Mouse (Mus musculus): ENCODE measurements around the gene Gm43064.

DNA sequence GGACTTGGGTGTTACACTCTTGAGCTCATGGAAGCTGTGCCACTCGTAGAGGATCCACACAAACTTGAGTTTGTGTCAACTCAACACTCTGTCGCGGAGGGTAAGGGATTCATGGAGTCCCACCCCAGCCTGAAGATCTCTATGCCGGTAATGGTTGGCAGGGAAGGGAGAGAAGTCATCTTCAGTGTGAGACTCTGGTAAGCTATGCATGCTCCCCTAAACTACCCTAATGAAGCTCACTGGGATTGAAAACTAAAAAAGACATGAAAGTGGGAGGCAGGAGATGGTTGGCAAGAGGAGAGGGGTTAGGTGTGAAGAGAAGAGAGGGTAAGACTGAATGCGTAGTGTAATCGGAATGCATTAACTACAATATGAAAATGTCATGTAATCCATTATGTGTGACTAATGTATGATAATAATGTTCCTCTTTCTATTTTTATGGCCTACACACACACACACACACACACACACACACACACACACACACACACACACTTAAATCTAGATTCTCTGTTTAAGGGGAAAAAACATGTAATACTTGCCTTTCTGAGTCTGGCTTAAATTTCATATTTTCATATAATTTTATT is 48.7 kb downstream of the Gm43064 start:
- TF ChIP-seq CTCF (conservative IDR thresholded peaks at IDR 0.05; ENCODE audit: insufficient read depth, insufficient read length, low read depth, low read length) (no peak), POLR2A (IDR thresholded peaks at IDR 0.05; ENCODE audit: low read depth, low read length) (no peak)
